ENCODE assay signal across 16 mouse cellular contexts in the genomic region with DNA sequence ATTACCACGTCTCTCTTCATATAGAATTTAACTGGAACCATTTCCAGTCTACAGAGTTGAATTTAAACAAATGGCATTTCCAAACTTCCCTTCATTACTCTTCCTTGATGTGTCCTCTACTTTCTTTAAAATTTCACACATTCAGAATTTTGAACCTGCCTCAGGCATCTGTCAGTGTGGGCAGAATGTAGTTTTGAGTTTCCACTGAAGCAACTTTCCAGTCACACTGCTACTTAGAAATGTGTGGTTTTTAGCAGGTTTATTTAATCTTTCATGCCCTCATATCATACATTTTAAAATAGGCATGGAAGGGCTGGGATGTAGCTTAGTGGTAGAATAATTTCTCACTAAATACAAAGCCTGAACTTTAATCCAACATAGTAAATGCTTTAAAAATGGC.
DNase-seq lines count a peak whose midpoint lies in the region.
"Had no signal": no experiment of that assay in that cellular context is flagged by ENCODE, and none has a peak within 500 bp of the region (broad histone marks: within the 10 kb centered on the region; RNA-seq: fewer than 3 reads in every experiment).

No protein-coding gene starts in this region.

- intact Hi-C loops in left cerebral cortex, postnatal 14 days (cut with DNase I): no loop called here

- peak; percentile 66 for DNase-seq in right cerebral cortex, adult 18-20 months
- DNase-seq in right cerebral cortex, postnatal 4 days: no peak
- peak; percentile 26 to 58 for DNase-seq in left cerebral cortex, adult 18-20 months (ENCODE audit: low spot score in 2 of 2)
- DNase-seq in left cerebral cortex, postnatal 14 days (ENCODE audit: low spot score in 2 of 2): peak; percentile 26 to 34
- DNase-seq in right cerebral cortex, postnatal 36 days (ENCODE audit: low spot score in 2 of 2): peak; percentile 6 to 35
- no peak for DNase-seq in urinary bladder, adult 2 months (ENCODE audit: low spot score)
- no peak for DNase-seq in spleen, postnatal 14 days (ENCODE audit: low spot score in 2 of 2)
- no peak for DNase-seq in lung, postnatal 25 days (ENCODE audit: low spot score)
- DNase-seq: adrenal gland, adult 2 months; adrenal gland, postnatal 36 days; cerebellum, adult 11 months; cerebellum, adult 9-10 months; cerebellum, postnatal 25 days; gastrocnemius, postnatal 14 days; heart, adult 2 months; heart, postnatal 14 days had no signal

Comparison
In these comparisons a context has a peak if more than half of its experiments do, and no peak if none do; other contexts are left out.
1. DNase-seq: peak in right cerebral cortex, adult 18-20 months (single experiment), left cerebral cortex, adult 18-20 months (2 of 2), left cerebral cortex, postnatal 14 days (2 of 2) and right cerebral cortex, postnatal 36 days (2 of 2); none in right cerebral cortex, postnatal 4 days (single experiment), urinary bladder, adult 2 months (single experiment), spleen, postnatal 14 days (0 of 2) and lung, postnatal 25 days (single experiment).